Mouse (Mus musculus): ENCODE measurements around the gene Jade2. TPM values are rescaled to one million over a fixed set of nuclear protein-coding genes. Genes with fewer than 3 reads are reported as not detected.
A peak's percentile ranks its signal among the peaks of the same experiment; 100 is the strongest.
"Not testable (repeated sequence)": the region's sequence is repeated elsewhere in the genome, so short reads cannot be mapped to it uniquely, and the experiment has no call there.

The Jade2 gene
- polyA plus RNA-seq, 1 experiment from 2014 or later = 2.3 TPM

DNA sequence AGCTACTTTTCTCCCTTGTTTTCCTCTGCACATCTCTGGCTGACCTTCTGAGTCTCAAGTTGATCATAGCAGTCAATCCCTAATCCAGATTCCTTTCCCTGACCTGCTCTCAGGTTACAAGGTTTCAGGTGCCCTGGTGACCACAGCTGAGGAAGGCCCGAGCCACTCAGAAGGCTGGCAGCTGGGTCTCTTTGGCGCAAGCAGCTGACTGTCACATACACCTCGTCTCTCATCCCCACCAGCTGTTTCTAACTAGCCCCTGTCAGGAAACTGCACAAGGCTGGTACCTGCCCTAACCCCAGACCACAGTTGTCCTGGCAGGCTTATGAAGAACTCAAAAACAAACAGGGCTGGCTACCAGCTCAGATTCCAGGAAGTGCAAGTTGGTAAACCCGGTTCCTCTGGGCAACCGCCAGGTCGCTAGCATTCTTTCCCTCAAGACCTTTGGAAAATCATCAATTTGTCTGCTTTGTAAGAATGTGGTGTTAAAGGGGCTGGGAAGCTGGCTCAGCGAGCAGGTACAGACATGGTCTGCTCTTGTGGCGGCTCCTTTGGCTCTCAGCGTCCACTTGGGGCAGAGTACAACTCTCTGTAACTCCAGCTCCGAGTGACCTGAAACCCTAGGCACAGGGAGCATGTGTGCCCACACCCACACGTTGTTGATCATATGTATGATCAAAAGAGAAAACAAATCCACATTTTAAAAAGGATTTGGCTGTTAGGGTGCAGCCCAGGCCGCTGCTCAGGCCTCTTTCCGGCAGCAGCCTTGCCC is 50.2 kb downstream of the Jade2 start:
- H3K36me3 ChIP-seq = no peaks in the 10 kb centered on the region
- ATAC-seq (ENCODE audit: borderline replicate concordance, extremely low read depth, low FRiP score, low TSS enrichment) = no peak
- H3K4me3 ChIP-seq = no peak overlapping the region
- peaks cover 4% of the 10 kb centered on the region; the same call in 1 of the 2 replicates for H3K4me1 ChIP-seq
- H3K27ac ChIP-seq = no peak overlapping the region
- H3K4me2 ChIP-seq = no peak overlapping the region
- no peaks in the 10 kb centered on the region for H3K9me3 ChIP-seq
- H3K9ac ChIP-seq = no peak overlapping the region
- 29% methylated on average over 13 of the region's 13 CpGs for WGBS
- no peaks in the 10 kb centered on the region for H3K27me3 ChIP-seq

GRCm38 (mm10) chr11:51805221-51805981 is 52.1 kb downstream of the Jade2 start:
- H3K9ac ChIP-seq = peak overlapping the region; percentile 29
- H3K9me3 ChIP-seq = no peaks in the 10 kb centered on the region
- peaks cover 7% of the 10 kb centered on the region; the same call in 1 of the 2 replicates for H3K4me1 ChIP-seq
- H3K27ac ChIP-seq = peak overlapping the region; percentile 76
- H3K4me2 ChIP-seq = peak overlapping the region; percentile 69
- 14% methylated on average over 17 of the region's 17 CpGs for WGBS
- no peaks in the 10 kb centered on the region for H3K36me3 ChIP-seq
- H3K4me3 ChIP-seq = peak overlapping the region; percentile 46
- peak; percentile 78; the same call in 1 of the 2 replicates for ATAC-seq (ENCODE audit: borderline replicate concordance, extremely low read depth, low FRiP score, low TSS enrichment)
- no peaks in the 10 kb centered on the region for H3K27me3 ChIP-seq

- Histone ChIP-seq H3K27me3 (no peaks in the 10 kb centered on the region), H3K9ac (no peak overlapping the region), H3K9me3 (no peaks in the 10 kb centered on the region), H3K4me3 (no peak overlapping the region), H3K4me2 (no peak overlapping the region; the same call in 1 of the 2 replicates), H3K27ac (no peak overlapping the region), H3K4me1 (peaks cover 9% of the 10 kb centered on the region; the same call in 1 of the 2 replicates), H3K36me3 (no peaks in the 10 kb centered on the region)
- no peak for ATAC-seq (ENCODE audit: borderline replicate concordance, extremely low read depth, low FRiP score, low TSS enrichment)
- 28% methylated on average over 8 of the region's 8 CpGs for WGBS
Measured at GRCm38 (mm10) chr11:51800634-51801325, 56.7 kb downstream of the Jade2 start.

DNA sequence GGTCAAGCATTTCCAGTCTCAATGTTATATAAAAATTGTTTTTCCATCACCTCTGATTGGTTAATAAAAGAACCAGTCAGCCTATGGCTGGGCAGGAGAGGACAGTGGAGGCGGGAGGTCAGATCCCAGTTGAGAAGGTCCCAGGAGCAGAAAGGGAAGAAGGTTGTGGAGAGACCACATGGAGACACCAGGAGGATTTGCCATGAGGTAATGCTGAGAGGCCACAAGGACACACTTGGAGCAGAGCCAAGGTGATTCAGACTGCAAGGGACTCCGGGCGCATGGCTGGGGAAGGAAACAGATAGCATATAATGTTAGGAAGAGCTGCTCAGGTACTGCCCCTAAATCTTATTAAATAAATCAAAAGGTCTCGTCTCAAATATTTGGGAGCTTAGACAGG is 61.2 kb downstream of the Jade2 start:
- no peak overlapping the region for H3K9ac ChIP-seq
- H3K27me3 ChIP-seq = no peaks in the 10 kb centered on the region
- peaks cover 5% of the 10 kb centered on the region; the same call in 1 of the 2 replicates for H3K4me1 ChIP-seq
- H3K27ac ChIP-seq = no peak overlapping the region
- no peaks in the 10 kb centered on the region for H3K9me3 ChIP-seq
- 54% methylated on average over 4 of the region's 4 CpGs for WGBS
- H3K36me3 ChIP-seq = peaks cover 11% of the 10 kb centered on the region
- H3K4me2 ChIP-seq = no peak overlapping the region
- no peak overlapping the region for H3K4me3 ChIP-seq
- no peak for ATAC-seq (ENCODE audit: borderline replicate concordance, extremely low read depth, low FRiP score, low TSS enrichment)

- WGBS = 93% methylated on average over 7 of the region's 7 CpGs
- Histone ChIP-seq H3K4me3 (no peak overlapping the region), H3K9ac (no peak overlapping the region), H3K4me1 (no peaks in the 10 kb centered on the region), H3K27me3 (no peaks in the 10 kb centered on the region), H3K4me2 (no peak overlapping the region), H3K27ac (no peak overlapping the region), H3K9me3 (no peaks in the 10 kb centered on the region), H3K36me3 (peaks cover 50% of the 10 kb centered on the region)
- ATAC-seq (ENCODE audit: borderline replicate concordance, extremely low read depth, low FRiP score, low TSS enrichment) = no peak
Measured at GRCm38 (mm10) chr11:51790662-51791061, 66.8 kb downstream of the Jade2 start.

DNA sequence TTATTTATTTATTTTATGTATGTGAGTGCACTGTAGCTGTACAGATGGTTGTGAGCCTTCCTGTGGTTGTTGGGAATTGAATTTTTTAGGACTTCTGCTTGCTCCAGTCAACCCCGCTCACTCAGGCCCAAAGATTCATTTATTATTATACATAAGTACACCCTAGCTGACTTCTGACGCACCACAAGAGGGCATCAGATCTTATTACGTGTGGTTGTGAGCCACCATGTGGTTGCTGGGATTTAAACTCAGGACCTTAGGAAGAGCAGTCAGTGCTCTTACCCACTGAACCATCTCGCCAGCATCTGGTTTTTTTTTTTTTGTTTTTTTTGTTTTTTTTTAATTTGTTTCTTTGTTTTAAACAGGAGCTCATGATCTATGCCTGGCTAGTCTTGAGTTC is 67.7 kb downstream of the Jade2 start:
- H3K27ac ChIP-seq; ATAC-seq (ENCODE audit: borderline replicate concordance, extremely low read depth, low FRiP score, low TSS enrichment); H3K9me3 ChIP-seq; H3K27me3 ChIP-seq; H3K4me2 ChIP-seq; H3K4me1 ChIP-seq; H3K9ac ChIP-seq; H3K4me3 ChIP-seq: not testable (repeated sequence)
- peaks cover 53% of the 10 kb centered on the region for H3K36me3 ChIP-seq
- 84% methylated on average over 4 of the region's 4 CpGs for WGBS

DNA sequence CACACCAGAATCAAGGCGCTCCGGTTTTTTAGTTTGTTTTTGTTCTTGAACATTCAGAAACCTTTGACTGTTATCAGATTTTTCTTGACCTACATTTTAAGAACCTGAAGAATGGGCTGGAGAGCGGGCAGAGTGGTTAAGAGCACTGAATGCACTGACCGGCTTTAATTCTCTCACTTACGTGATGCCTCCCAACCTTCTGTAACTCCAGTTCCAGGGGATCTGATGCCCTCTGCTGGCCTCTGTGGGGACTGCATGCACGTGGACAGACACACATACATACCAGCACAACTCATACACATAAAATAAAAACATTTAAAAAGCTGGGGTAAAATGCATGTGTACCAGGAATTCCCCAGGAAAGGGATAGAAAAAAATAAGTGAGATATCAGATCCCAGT is 71.5 kb downstream of the Jade2 start:
- Histone ChIP-seq H3K4me1 (no peaks in the 10 kb centered on the region), H3K9me3 (no peaks in the 10 kb centered on the region), H3K36me3 (peaks cover 69% of the 10 kb centered on the region), H3K4me2 (no peak overlapping the region), H3K9ac (no peak overlapping the region), H3K27me3 (no peaks in the 10 kb centered on the region), H3K4me3 (no peak overlapping the region), H3K27ac (no peak overlapping the region)
- no peak for ATAC-seq (ENCODE audit: borderline replicate concordance, extremely low read depth, low FRiP score, low TSS enrichment)
- 85% methylated on average over 6 of the region's 6 CpGs for WGBS

GRCm38 (mm10) chr11:51782721-51783120 is 74.7 kb downstream of the Jade2 start:
- Histone ChIP-seq H3K4me2 (no peak overlapping the region), H3K9me3 (no peaks in the 10 kb centered on the region), H3K4me1 (no peaks in the 10 kb centered on the region), H3K9ac (no peak overlapping the region), H3K27me3 (no peaks in the 10 kb centered on the region), H3K36me3 (peaks cover 58% of the 10 kb centered on the region), H3K4me3 (no peak overlapping the region), H3K27ac (no peak overlapping the region)
- WGBS = 88% methylated on average over 6 of the region's 6 CpGs
- ATAC-seq (ENCODE audit: borderline replicate concordance, extremely low read depth, low FRiP score, low TSS enrichment) = no peak

- H3K4me3 ChIP-seq = no peak overlapping the region
- H3K9me3 ChIP-seq = no peaks in the 10 kb centered on the region
- H3K36me3 ChIP-seq = peaks cover 46% of the 10 kb centered on the region
- ATAC-seq (ENCODE audit: borderline replicate concordance, extremely low read depth, low FRiP score, low TSS enrichment) = no peak
- no peak overlapping the region for H3K27ac ChIP-seq
- no peaks in the 10 kb centered on the region for H3K4me1 ChIP-seq
- H3K27me3 ChIP-seq = no peaks in the 10 kb centered on the region
- no peak overlapping the region for H3K9ac ChIP-seq
- no peak overlapping the region for H3K4me2 ChIP-seq
- WGBS = 83% methylated on average over 9 of the region's 9 CpGs
Measured at GRCm38 (mm10) chr11:51780773-51781267, 76.6 kb downstream of the Jade2 start.

DNA sequence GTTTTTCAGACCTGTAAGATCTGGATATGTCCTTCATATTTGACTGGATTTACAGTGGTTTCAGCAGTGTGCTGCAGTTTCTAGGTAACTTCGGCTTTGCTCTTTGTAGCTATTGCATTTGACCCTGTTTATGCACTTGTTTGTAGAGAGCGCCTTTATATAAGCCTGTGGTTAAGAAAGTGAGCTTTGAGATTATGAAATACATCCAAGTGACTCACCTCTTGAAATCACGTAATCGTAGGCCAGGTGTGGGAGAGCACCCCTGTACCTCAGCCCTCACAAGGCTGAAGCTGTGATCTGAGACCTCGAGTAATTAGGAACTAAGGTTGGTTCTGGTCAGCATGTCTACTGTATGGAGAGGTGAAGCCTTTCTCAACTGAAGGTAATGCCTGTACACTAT is 80.0 kb downstream of the Jade2 start:
- Histone ChIP-seq H3K4me2 (no peak overlapping the region), H3K36me3 (peaks cover 25% of the 10 kb centered on the region), H3K9ac (no peak overlapping the region), H3K27ac (no peak overlapping the region), H3K4me1 (no peaks in the 10 kb centered on the region), H3K27me3 (no peaks in the 10 kb centered on the region), H3K9me3 (no peaks in the 10 kb centered on the region), H3K4me3 (no peak overlapping the region)
- no peak for ATAC-seq (ENCODE audit: borderline replicate concordance, extremely low read depth, low FRiP score, low TSS enrichment)
- WGBS = 88% methylated on average over 5 of the region's 5 CpGs

GRCm38 (mm10) chr11:51775507-51775906 is 81.9 kb downstream of the Jade2 start:
- WGBS = 88% methylated on average over 3 of the region's 3 CpGs
- Histone ChIP-seq H3K4me2 (no peak overlapping the region), H3K36me3 (peaks cover 7% of the 10 kb centered on the region), H3K27ac (no peak overlapping the region), H3K4me3 (no peak overlapping the region), H3K4me1 (no peaks in the 10 kb centered on the region), H3K27me3 (no peaks in the 10 kb centered on the region), H3K9me3 (no peaks in the 10 kb centered on the region), H3K9ac (no peak overlapping the region)
- ATAC-seq (ENCODE audit: borderline replicate concordance, extremely low read depth, low FRiP score, low TSS enrichment) = no peak
